Mouse (Mus musculus) adrenal gland, postnatal 10 days (tissue): ENCODE measurements around the gene Slc39a9. TPM values are rescaled to one million over a fixed set of nuclear protein-coding genes. Genes with fewer than 3 reads are reported as not detected.
A peak's percentile ranks its signal among the peaks of the same experiment; 100 is the strongest.

Experiments used
- DNase-seq: peaks from one replicate; pipeline ENCODE4 v3.0.0; 2021; ENCODE audit warnings: mixed read lengths
- total RNA-seq, 2 experiments: library from RNA; stranded (reverse); gene quantifications; 2 replicates each; pipeline ENCODE4 v1.2.3; 2021

Gene Slc39a9
- total RNA-seq, 2 experiments from 2014 or later = 33.8 to 38.6 TPM

- DNase-seq = peak; percentile 54
These were observed 10.4 kb downstream of the Slc39a9 start for GRCm38 (mm10) chr12:80653951-80654658.

GRCm38 (mm10) chr12:80654659-80655025 is 11.0 kb downstream of the Slc39a9 start:
- DNase-seq = peak; percentile 47

GRCm38 (mm10) chr12:80658661-80659060 is 15.0 kb downstream of the Slc39a9 start:
- DNase-seq = no peak

GRCm38 (mm10) chr12:80662322-80662721 is 18.6 kb downstream of the Slc39a9 start:
- no peak for DNase-seq

- no peak for DNase-seq
These were observed 20.3 kb downstream of the Slc39a9 start for GRCm38 (mm10) chr12:80663935-80664334.

GRCm38 (mm10) chr12:80668391-80668790 is 24.7 kb downstream of the Slc39a9 start:
- no peak for DNase-seq

- DNase-seq = peak; percentile 73
These were observed 29.5 kb downstream of the Slc39a9 start for GRCm38 (mm10) chr12:80673170-80673569.

- DNase-seq = peak; percentile 27
These were observed 37.7 kb downstream of the Slc39a9 start for GRCm38 (mm10) chr12:80681340-80681739.

- DNase-seq = no peak
These were observed 39.9 kb downstream of the Slc39a9 start for GRCm38 (mm10) chr12:80683554-80683953.

- no peak for DNase-seq
These were observed 40.6 kb downstream of the Slc39a9 start for GRCm38 (mm10) chr12:80684316-80684715.

- DNase-seq = peak; percentile 59
These were observed 44.1 kb downstream of the Slc39a9 start for GRCm38 (mm10) chr12:80687788-80688211.

GRCm38 (mm10) chr12:80689696-80690095 is 46.0 kb downstream of the Slc39a9 start:
- DNase-seq = no peak

- DNase-seq = peak; percentile 6
These were observed 48.0 kb downstream of the Slc39a9 start for GRCm38 (mm10) chr12:80691671-80692091.

- DNase-seq = peak; percentile 35
These were observed 48.7 kb downstream of the Slc39a9 start, which contains the start of gene Plekhd1 for GRCm38 (mm10) chr12:80692269-80692972. Gene Plekhd1, plus strand, starts transcription at chr12:80692591.

- no peak for DNase-seq
These were observed 50.0 kb downstream of the Slc39a9 start for GRCm38 (mm10) chr12:80693700-80694099.

GRCm38 (mm10) chr12:80695004-80695403 is 51.3 kb downstream of the Slc39a9 start:
- no peak for DNase-seq

- DNase-seq = no peak
These were observed 55.0 kb downstream of the Slc39a9 start for GRCm38 (mm10) chr12:80698526-80699143.

GRCm38 (mm10) chr12:80699144-80699531 is 55.5 kb downstream of the Slc39a9 start:
- no peak for DNase-seq

- DNase-seq = no peak
These were observed 57.6 kb downstream of the Slc39a9 start for GRCm38 (mm10) chr12:80701332-80701731.

GRCm38 (mm10) chr12:80706208-80706914 is 62.7 kb downstream of the Slc39a9 start:
- DNase-seq = no peak

GRCm38 (mm10) chr12:80706915-80707604 is 63.4 kb downstream of the Slc39a9 start:
- no peak for DNase-seq

- no peak for DNase-seq
These were observed 72.2 kb downstream of the Slc39a9 start for GRCm38 (mm10) chr12:80715915-80716314.
